Mouse (Mus musculus) neural tube, embryonic 12.5 days (tissue): ENCODE data around the gene Tmem258. TPM values are rescaled to one million over a fixed set of nuclear protein-coding genes. Genes with fewer than 3 reads are reported as not detected.
"Not testable (repeated sequence)": the region's sequence is repeated elsewhere in the genome, so short reads cannot be mapped to it uniquely, and the experiment has no call there.

Experiments
- ATAC-seq: fragments of 200-750 bp; cut with Nextera tagmentation; 2 replicates; pipeline ENCODE4 v1.8.0; 2017; ENCODE audit warnings: low read depth, mild to moderate bottlenecking, moderate TSS enrichment, moderate library complexity; ENCODE audit not compliant: low FRiP score
- H3K27ac ChIP-seq: fragments of 300-500 bp; sonication (generic); 2 replicates; pipeline ENCODE4 v1.5.1; 2016
- H3K27me3 ChIP-seq: fragments of 300-500 bp; sonication (generic); replicated peaks from 2 replicates; pipeline ENCODE4 v1.6.1; 2016; ENCODE audit warnings: mild to moderate bottlenecking
- H3K36me3 ChIP-seq: fragments of 300-500 bp; sonication (generic); 2 replicates; pipeline ENCODE4 v1.6.1; 2016; ENCODE audit warnings: mild to moderate bottlenecking
- H3K4me1 ChIP-seq: fragments of 300-500 bp; sonication (generic); 2 replicates; pipeline ENCODE4 v1.6.1; 2016
- H3K4me2 ChIP-seq: fragments of 300-500 bp; sonication (generic); replicated peaks from 2 replicates; pipeline ENCODE4 v1.6.1; 2016; ENCODE audit warnings: mild to moderate bottlenecking
- H3K4me3 ChIP-seq: fragments of 300-500 bp; sonication (generic); 2 replicates; pipeline ENCODE4 v1.5.1; 2016
- H3K9ac ChIP-seq: fragments of 300-500 bp; sonication (generic); 2 replicates; pipeline ENCODE4 v1.6.1; 2016; ENCODE audit warnings: mild to moderate bottlenecking
- H3K9me3 ChIP-seq: fragments of 300-500 bp; sonication (generic); 2 replicates; pipeline ENCODE4 v1.6.1; 2016; ENCODE audit warnings: mild to moderate bottlenecking
- WGBS: fragments of 180-500 bp; shearing (Covaris S2); methylation state at CpG from one replicate; pipeline ENCODE4 v1.1.7; 2016; 5-methylcytosine and 5-hydroxymethylcytosine counted together
- polyA plus RNA-seq: library from polyadenylated mRNA; unstranded; fragments of >200 nt; fragmentation: Nextera tagmentation; extraction: Ambion mirVana; gene quantifications from 2 replicates; pipeline ENCODE4 v1.2.1, GENCODE M21; 2016

The Tmem258 gene
- polyA plus RNA-seq: 342 and 348 TPM in 2 replicates

GRCm38 (mm10) chr19:10203848-10204615, at the start of gene Tmem258, which contains the start of gene Fen1:
TSS of gene Tmem258 (plus strand) at chr19:10204014.
TSS of gene Fen1 (minus strand) at chr19:10204169.
- Histone ChIP-seq H3K27me3 (no peaks in the 10 kb centered on the region), H3K27ac (no peak within 1 kb of the TSS), H3K9me3 (no peaks in the 10 kb centered on the region), H3K9ac (peak within 1 kb of the TSS; percentile 74), H3K36me3 (peaks cover 47% of the 10 kb centered on the region), H3K4me3 (peak within 1 kb of the TSS; percentile 67), H3K4me1 (peaks cover 16% of the 10 kb centered on the region), H3K4me2 (peak within 1 kb of the TSS; percentile 85)
- WGBS: under 1% methylated on average over 40 of the region's 40 CpGs
- peak; percentile 95 for ATAC-seq

- H3K27me3 ChIP-seq: no peaks in the 10 kb centered on the region
- H3K4me3 ChIP-seq: no peak overlapping the region
- H3K4me1 ChIP-seq: no peaks in the 10 kb centered on the region
- H3K9ac ChIP-seq: no peak overlapping the region
- no peaks in the 10 kb centered on the region for H3K36me3 ChIP-seq
- H3K9me3 ChIP-seq: no peaks in the 10 kb centered on the region
- WGBS: 77% methylated on average over 2 of the region's 2 CpGs
- no peak overlapping the region for H3K27ac ChIP-seq
- H3K4me2 ChIP-seq: no peak overlapping the region
- ATAC-seq: no peak
These were observed 46.1 kb upstream of the Tmem258 start for GRCm38 (mm10) chr19:10157725-10158124.

GRCm38 (mm10) chr19:10163896-10164295, 39.9 kb upstream of the Tmem258 start:
- H3K27me3 ChIP-seq: no peaks in the 10 kb centered on the region
- ATAC-seq: no peak
- 83% methylated on average over 3 of the region's 3 CpGs for WGBS

GRCm38 (mm10) chr19:10165928-10166327, 37.9 kb upstream of the Tmem258 start:
- 85% methylated on average over 4 of the region's 4 CpGs for WGBS

More at GRCm38 (mm10) chr19:10163896-10164295, 39.9 kb upstream of the Tmem258 start:
- H3K27ac ChIP-seq: no peak overlapping the region
- no peaks in the 10 kb centered on the region for H3K4me1 ChIP-seq
- no peak overlapping the region for H3K9ac ChIP-seq
- H3K9me3 ChIP-seq: no peaks in the 10 kb centered on the region
- no peaks in the 10 kb centered on the region for H3K36me3 ChIP-seq
- no peak overlapping the region for H3K4me3 ChIP-seq
- H3K4me2 ChIP-seq: no peak overlapping the region

GRCm38 (mm10) chr19:10167112-10167511, 36.7 kb upstream of the Tmem258 start:
- Histone ChIP-seq H3K9ac (no peak overlapping the region), H3K4me1 (no peaks in the 10 kb centered on the region), H3K4me2 (no peak overlapping the region), H3K9me3 (no peaks in the 10 kb centered on the region), H3K4me3 (no peak overlapping the region), H3K27me3 (no peaks in the 10 kb centered on the region), H3K36me3 (no peaks in the 10 kb centered on the region), H3K27ac (no peak overlapping the region)
- no peak for ATAC-seq
- 82% methylated on average over 4 of the region's 4 CpGs for WGBS

More at GRCm38 (mm10) chr19:10165928-10166327, 37.9 kb upstream of the Tmem258 start:
- not testable (repeated sequence) for H3K36me3 ChIP-seq, ATAC-seq, H3K4me2 ChIP-seq, H3K9ac ChIP-seq, H3K27me3 ChIP-seq, H3K4me1 ChIP-seq, H3K4me3 ChIP-seq, H3K9me3 ChIP-seq, H3K27ac ChIP-seq

- no peak overlapping the region for H3K4me3 ChIP-seq
- no peaks in the 10 kb centered on the region for H3K4me1 ChIP-seq
- no peak overlapping the region for H3K27ac ChIP-seq
- H3K9ac ChIP-seq: no peak overlapping the region
- no peaks in the 10 kb centered on the region for H3K27me3 ChIP-seq
- H3K9me3 ChIP-seq: no peaks in the 10 kb centered on the region
- no peak overlapping the region for H3K4me2 ChIP-seq
- WGBS: 76% methylated on average over 1 of the region's 1 CpGs
- no peaks in the 10 kb centered on the region for H3K36me3 ChIP-seq
- ATAC-seq: no peak
These were observed 35.9 kb upstream of the Tmem258 start for GRCm38 (mm10) chr19:10167951-10168350.

- WGBS: 92% methylated on average over 3 of the region's 3 CpGs
- no peak for ATAC-seq
- Histone ChIP-seq H3K27me3 (no peaks in the 10 kb centered on the region), H3K27ac (no peak overlapping the region), H3K4me1 (no peaks in the 10 kb centered on the region), H3K9ac (no peak overlapping the region), H3K4me2 (no peak overlapping the region), H3K4me3 (no peak overlapping the region), H3K36me3 (no peaks in the 10 kb centered on the region), H3K9me3 (no peaks in the 10 kb centered on the region)
These were observed 35.4 kb upstream of the Tmem258 start for GRCm38 (mm10) chr19:10168441-10168840.

- H3K27ac ChIP-seq: no peak overlapping the region
- H3K4me2 ChIP-seq: no peak overlapping the region
- no peaks in the 10 kb centered on the region for H3K9me3 ChIP-seq
- H3K4me3 ChIP-seq: no peak overlapping the region
- H3K9ac ChIP-seq: no peak overlapping the region
- ATAC-seq: no peak
- no peaks in the 10 kb centered on the region for H3K4me1 ChIP-seq
- no peaks in the 10 kb centered on the region for H3K36me3 ChIP-seq
- no peaks in the 10 kb centered on the region for H3K27me3 ChIP-seq
These were observed 34.6 kb upstream of the Tmem258 start for GRCm38 (mm10) chr19:10169179-10169578.

- not testable (repeated sequence) for H3K9ac ChIP-seq, H3K27me3 ChIP-seq, ATAC-seq, H3K4me2 ChIP-seq, H3K9me3 ChIP-seq, H3K36me3 ChIP-seq, H3K4me3 ChIP-seq, H3K4me1 ChIP-seq, H3K27ac ChIP-seq
- 91% methylated on average over 3 of the region's 3 CpGs for WGBS
These were observed 34.0 kb upstream of the Tmem258 start for GRCm38 (mm10) chr19:10169692-10170330.

- no peak overlapping the region for H3K27ac ChIP-seq
- H3K9ac ChIP-seq: no peak overlapping the region
- H3K4me2 ChIP-seq: no peak overlapping the region
- no peak for ATAC-seq
- no peak overlapping the region for H3K4me3 ChIP-seq
- 26% methylated on average over 1 of the region's 1 CpGs for WGBS
- H3K27me3 ChIP-seq: no peaks in the 10 kb centered on the region
- H3K4me1 ChIP-seq: no peaks in the 10 kb centered on the region
- no peaks in the 10 kb centered on the region for H3K36me3 ChIP-seq
- no peaks in the 10 kb centered on the region for H3K9me3 ChIP-seq
These were observed 33.3 kb upstream of the Tmem258 start for GRCm38 (mm10) chr19:10170466-10170865.

GRCm38 (mm10) chr19:10171359-10171758, 32.5 kb upstream of the Tmem258 start:
- ATAC-seq: no peak
- 63% methylated on average over 7 of the region's 7 CpGs for WGBS
- Histone ChIP-seq H3K9ac (no peak overlapping the region), H3K4me2 (no peak overlapping the region), H3K9me3 (no peaks in the 10 kb centered on the region), H3K4me1 (no peaks in the 10 kb centered on the region), H3K36me3 (no peaks in the 10 kb centered on the region), H3K4me3 (no peak overlapping the region), H3K27ac (no peak overlapping the region), H3K27me3 (no peaks in the 10 kb centered on the region)

GRCm38 (mm10) chr19:10171846-10172245, 32.0 kb upstream of the Tmem258 start:
- Histone ChIP-seq H3K4me1 (no peaks in the 10 kb centered on the region), H3K9ac (no peak overlapping the region), H3K4me3 (no peak overlapping the region), H3K36me3 (no peaks in the 10 kb centered on the region), H3K27me3 (no peaks in the 10 kb centered on the region), H3K9me3 (no peaks in the 10 kb centered on the region), H3K27ac (no peak overlapping the region), H3K4me2 (no peak overlapping the region)
- no peak for ATAC-seq
